Mouse (Mus musculus) left cerebral cortex, postnatal 36 days (tissue): Measurements from ENCODE around the gene Phf21b. TPM values are rescaled to one million over a fixed set of nuclear protein-coding genes. Genes with fewer than 3 reads are reported as not detected.
A peak's percentile ranks its signal among the peaks of the same experiment; 100 is the strongest.

Experiments
- DNase-seq, 2 experiments: peaks; one replicate each; pipeline ENCODE4 v3.0.0; 2021 to 2022; ENCODE audit warnings: low spot score in 2 of 2, mixed read lengths in 1 of 2
- intact Hi-C: fragments of 180-260 bp; cut with DNase I; formaldehyde crosslinking; loops from one replicate; pipeline ENCODE4 v1.15.1; 2025
- total RNA-seq, 2 experiments: library from RNA; stranded (reverse); gene quantifications; 2 replicates each; pipeline ENCODE4 v1.2.3; 2021

The Phf21b gene
- total RNA-seq, 2 experiments from 2014 or later: 11.0 to 18.6 TPM

DNA sequence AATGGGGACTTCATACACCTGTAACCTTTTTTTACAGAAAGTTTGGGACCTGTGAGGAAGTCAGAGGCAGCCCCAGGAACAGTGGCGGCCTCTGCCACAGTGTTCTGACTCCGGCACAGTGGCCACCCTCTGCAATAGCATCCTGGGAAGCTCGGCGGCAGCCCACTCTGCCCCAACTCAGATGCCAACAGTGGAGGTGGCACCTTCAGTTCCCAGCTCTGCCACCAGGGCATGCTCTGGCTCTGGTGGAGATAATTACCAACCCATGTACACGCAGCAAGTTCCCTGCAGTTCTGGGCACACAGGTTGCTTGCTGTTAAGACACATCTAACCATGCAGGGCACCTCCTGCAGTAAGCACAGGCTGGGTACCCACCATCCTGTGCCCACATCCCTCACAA, 55.7 kb downstream of the Phf21b start:
- no peak for DNase-seq
- intact Hi-C loops: loop anchor here (5.0 kb wide), 1 partner anchor 92 kb away; no protein-coding TSS in a partner anchor

GRCm38 (mm10) chr15:84793649-84794048, 62.2 kb downstream of the Phf21b start:
- no peak for DNase-seq
- intact Hi-C loops: no loop called here

DNA sequence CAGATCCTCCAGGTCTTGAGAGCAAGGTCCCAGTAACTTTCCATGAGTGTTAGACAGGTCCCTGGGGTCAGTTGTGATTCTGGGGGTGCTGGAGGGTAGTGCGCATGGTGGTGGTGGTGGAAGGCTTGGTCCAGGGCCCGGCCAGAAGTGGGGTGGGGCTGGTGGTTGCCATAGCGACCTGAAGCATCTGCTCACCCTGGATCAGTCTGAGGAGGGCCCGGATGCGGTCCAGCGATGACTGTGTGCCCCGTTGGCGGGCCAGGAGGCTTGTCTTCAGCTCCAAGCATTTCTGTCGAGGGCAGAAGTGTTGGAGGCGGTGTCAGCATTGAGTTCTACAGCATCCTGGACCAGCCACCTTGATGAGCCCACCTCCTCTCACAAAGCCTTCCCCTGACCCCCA, 68.7 kb downstream of the Phf21b start:
- no peak for DNase-seq
- intact Hi-C loops: no loop called here

DNA sequence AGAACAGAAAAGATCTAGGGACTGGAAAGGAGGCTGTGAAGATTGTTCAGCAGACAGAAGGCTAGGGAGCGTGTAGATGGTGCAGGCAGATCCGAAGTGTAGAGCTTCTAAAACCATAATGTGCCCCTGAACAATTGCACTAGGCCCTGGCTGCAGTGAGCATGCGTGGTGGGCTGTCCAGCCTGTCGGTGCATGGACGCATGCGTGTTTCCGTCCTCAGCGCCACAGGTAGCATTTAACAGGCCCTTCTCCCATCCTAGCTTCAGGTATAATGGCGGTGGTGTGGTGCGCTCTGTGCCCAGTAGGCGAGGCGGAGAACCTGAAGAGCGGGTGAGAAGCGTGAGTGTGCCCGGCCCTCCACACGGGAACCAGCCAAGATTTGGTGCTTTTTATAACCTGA, 71.0 kb downstream of the Phf21b start:
- intact Hi-C loops: no loop called here
- no peak for DNase-seq

DNA sequence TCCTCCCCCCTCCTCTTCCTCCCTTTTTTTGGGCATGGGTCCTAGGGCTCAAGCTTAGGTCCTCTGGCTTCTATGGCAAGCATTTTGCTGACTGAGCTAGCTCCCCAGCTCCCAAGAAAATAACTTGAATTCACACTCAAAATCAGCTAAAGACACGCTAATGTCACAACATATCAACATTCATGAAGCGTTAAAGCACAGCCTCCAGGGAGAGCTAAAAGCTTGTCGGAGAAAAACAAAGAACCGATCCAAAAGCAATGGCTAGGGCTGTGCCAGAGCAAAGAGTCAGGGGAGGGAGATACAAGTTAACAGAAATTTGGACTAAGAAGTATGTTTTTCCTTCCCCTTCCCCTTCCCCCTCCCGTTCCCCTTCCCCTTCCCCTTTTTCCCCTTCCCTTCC, 77.3 kb downstream of the Phf21b start:
- DNase-seq: no peak
- intact Hi-C loops: no loop called here

DNA sequence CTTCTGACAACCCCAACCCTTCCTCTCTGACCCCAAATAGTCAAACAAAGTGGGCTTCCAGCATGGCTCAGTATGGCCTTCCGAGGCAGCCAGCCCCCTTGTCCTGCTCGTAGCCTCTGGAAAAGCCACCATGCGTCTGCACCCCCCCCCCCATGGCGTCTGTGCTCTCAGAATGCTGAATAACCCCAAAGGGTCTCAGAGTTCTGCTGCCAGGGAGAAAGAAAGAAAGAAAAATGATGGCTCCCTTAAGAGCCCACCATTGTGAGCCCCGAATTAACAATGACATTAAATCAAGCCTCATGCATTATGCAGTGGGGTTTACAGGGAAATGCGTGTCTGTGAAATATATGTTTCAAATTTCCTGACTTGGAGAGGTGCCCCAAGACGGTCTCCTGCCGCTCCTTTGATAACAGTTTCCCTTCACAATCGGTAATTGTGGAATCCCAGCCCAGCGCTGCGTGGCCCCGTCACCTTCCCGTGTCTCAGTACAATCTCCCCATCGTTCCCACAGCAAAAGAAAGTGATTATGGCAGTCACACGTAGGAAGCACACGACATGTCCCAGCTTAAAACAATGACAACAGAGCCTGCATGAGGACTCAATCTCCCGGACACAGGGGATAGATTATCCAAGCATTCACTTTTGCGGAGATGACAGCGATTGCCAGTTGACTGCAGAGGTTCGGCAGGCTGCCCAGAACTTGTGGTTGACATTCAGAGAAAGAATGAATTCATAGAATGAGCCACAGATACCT, 80.3 kb downstream of the Phf21b start:
- DNase-seq: no peak
- intact Hi-C loops: no loop called here

GRCm38 (mm10) chr15:84772191-84773111, 83.4 kb downstream of the Phf21b start:
- intact Hi-C loops: no loop called here
- DNase-seq: no peak

- intact Hi-C loops: loop anchor here (10.0 kb wide), 1 partner anchor 305 kb away; no protein-coding TSS in a partner anchor
- DNase-seq: no peak
Observed at GRCm38 (mm10) chr15:84769641-84770341, 86.1 kb downstream of the Phf21b start.

DNA sequence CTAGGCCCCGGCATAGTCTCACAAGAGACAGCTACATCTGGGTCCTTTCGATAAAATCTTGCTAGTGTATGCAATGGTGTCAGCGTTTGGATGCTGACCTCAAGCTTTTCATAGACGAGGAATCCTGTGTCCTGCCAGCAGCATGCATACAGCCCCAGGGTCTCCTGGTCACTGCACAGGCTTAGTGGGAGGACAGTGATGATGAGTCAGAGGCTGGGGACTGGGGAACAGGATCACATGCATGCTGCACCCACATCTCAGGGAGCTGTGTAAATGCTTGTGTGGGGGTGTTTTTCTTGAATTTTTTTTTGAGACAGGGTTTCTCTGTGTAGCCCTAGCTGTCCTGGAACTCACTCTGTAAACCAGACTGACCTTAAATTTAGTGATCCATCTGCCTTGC, 87.3 kb downstream of the Phf21b start:
- intact Hi-C loops: loop anchor here (10.0 kb wide), 1 partner anchor 306 kb away; no protein-coding TSS in a partner anchor
- DNase-seq: peak in 1 of 2 experiments; percentile 35

- no peak for DNase-seq
- intact Hi-C loops: loop anchor here (10.0 kb wide), 1 partner anchor 308 kb away; no protein-coding TSS in a partner anchor
Observed at GRCm38 (mm10) chr15:84766621-84767020, 89.2 kb downstream of the Phf21b start.

DNA sequence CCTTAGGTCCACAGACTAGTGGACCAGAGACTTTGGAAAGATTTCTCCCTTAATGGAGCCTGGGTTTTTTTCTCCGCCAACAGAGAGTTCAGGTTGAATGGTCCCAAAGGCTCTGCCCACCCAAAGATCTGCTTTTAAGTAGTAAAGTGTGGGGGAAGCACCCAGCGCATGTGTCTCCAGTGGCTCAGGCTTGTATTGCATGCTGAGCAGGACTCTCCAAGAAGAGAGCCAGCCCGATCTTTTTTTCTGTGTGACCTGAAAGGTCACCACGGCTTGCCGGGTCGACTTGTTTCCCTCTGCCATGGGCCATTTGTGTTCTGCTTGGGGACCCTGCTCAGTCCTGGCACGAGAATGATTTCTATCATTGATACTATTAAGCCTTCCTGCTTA, 92.4 kb downstream of the Phf21b start:
- intact Hi-C loops: loop anchor here (10.0 kb wide), 1 partner anchor 311 kb away; no protein-coding TSS in a partner anchor
- DNase-seq: no peak

- intact Hi-C loops: loop anchor here (10.0 kb wide), 1 partner anchor 312 kb away; no protein-coding TSS in a partner anchor
- no peak for DNase-seq
Observed at GRCm38 (mm10) chr15:84762712-84763422, 93.0 kb downstream of the Phf21b start.

DNA sequence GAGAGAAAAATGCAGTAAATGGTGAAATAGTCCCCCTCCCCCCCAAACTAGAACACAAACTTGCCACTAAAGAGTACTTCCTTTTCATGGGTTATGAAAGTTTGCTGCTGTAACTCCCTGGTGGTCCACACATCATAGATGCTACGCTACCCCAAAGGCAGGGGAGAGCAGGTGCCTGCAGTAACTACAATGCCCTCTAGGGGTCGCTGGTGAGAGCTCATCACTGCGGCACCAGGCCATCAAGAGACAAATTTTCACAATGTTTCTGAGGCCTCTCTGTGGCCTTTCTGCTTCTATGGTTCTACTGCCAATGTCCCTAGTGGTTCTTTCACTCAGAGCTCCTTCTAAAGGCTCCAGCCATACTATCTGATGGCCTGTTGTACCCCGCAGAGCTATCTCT, 97.4 kb downstream of the Phf21b start:
- intact Hi-C loops: loop anchor here (5.0 kb wide), 1 partner anchor 134 kb away; no protein-coding TSS in a partner anchor
- DNase-seq: no peak

DNA sequence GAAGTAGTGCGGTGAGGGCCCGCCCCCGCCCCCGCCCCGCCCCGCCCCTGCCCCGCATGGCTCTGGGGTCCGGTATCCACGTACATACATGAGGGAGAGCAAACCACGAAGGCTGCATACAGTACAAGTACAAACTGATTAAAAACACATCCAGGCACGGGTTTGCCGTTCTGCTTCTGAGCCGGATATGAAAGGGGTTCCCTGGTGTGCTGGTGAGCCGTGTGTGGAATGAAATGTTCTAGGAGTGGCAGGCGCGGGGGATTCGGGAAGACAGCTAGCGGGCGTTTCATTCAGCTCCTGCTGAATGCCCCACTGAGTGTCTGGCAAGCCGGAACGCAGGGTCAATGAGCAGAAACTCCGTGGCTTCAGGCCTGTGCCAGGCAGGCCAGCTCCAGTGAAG, 99.4 kb downstream of the Phf21b start:
- intact Hi-C loops: loop anchor here (5.0 kb wide), 1 partner anchor 136 kb away; no protein-coding TSS in a partner anchor
- DNase-seq: peak; percentile 19 to 45

DNA sequence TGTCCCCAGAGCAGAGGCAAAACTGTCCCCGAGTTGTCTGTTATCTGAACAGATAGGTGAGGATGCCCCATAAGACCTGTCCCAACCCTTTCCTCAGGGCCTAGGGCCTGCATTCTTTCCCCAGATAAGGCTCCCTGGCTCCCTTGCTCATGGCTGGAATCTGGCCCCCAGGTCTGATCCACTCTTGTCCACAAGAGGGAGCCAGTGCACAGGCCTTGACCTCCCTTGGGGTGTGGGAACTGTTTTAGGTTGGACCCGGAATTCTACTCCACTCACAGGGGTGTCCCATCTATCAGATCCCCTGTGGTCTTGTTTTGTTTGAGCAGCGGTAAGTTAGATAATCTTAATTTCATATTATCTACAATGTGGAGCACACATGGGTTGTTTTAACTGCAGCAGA, 100.9 kb downstream of the Phf21b start:
- DNase-seq: peak; percentile 55 to 74
- intact Hi-C loops: loop anchor here (5.0 kb wide), 1 partner anchor 137 kb away; no protein-coding TSS in a partner anchor

GRCm38 (mm10) chr15:84745831-84746230, 110.0 kb downstream of the Phf21b start:
- intact Hi-C loops: no loop called here
- DNase-seq: no peak

DNA sequence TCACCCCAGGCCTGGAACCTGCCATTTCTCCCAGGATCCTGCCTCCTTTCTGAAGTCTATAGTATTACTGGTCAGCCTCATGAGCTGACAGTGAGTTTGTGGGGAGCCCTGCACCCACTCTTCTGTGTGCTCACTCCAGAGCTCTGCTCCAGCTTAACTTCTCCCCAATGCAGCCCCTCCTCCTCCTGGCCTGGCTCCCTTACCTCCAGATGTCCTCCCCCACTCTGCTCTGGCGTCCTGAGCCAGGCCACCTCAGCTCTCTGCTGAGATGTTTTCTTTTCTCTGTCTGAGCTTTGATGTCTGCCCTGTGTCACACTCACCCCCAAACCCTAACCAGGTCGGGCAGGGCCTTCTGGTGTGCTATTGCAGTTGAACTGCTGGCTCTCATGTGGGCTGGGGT, 111.5 kb downstream of the Phf21b start:
- no peak for DNase-seq
- intact Hi-C loops: no loop called here

GRCm38 (mm10) chr15:84743347-84743746, 112.5 kb downstream of the Phf21b start:
- DNase-seq: no peak
- intact Hi-C loops: no loop called here

- DNase-seq: no peak
- intact Hi-C loops: no loop called here
Observed at GRCm38 (mm10) chr15:84741573-84741972, 114.3 kb downstream of the Phf21b start.
